Mouse (Mus musculus) kidney, postnatal 0 days (tissue): ENCODE results near the gene Ada. TPM values are rescaled to one million over a fixed set of nuclear protein-coding genes. Genes with fewer than 3 reads are reported as not detected.
A peak's percentile ranks its signal among the peaks of the same experiment; 100 is the strongest.

Experiments used
- ATAC-seq: fragments of 200-750 bp; cut with Nextera tagmentation; replicated peaks from 2 replicates; pipeline ENCODE4 v1.8.0; 2017; ENCODE audit warnings: low read depth, moderate number of reproducible peaks, moderate TSS enrichment, moderate library complexity; ENCODE audit not compliant: low FRiP score
- DNase-seq: peaks from one replicate; pipeline ENCODE4 v3.0.0-alpha.2; 2016; ENCODE audit warnings: low spot score
- H3K27ac ChIP-seq: fragments of 300-500 bp; sonication (generic); 2 replicates; pipeline ENCODE4 v1.5.1; 2014; ENCODE audit warnings: mild to moderate bottlenecking
- H3K27me3 ChIP-seq: fragments of 300-500 bp; sonication (generic); 2 replicates; pipeline ENCODE4 v1.6.1; 2014; ENCODE audit warnings: low read length, mixed read lengths; ENCODE audit not compliant: insufficient read depth
- H3K36me3 ChIP-seq: fragments of 300-500 bp; sonication (generic); 2 replicates; pipeline ENCODE4 v1.6.1; 2014; ENCODE audit warnings: low read length, mixed read lengths; ENCODE audit not compliant: insufficient read depth
- H3K4me1 ChIP-seq: fragments of 300-500 bp; sonication (generic); replicated peaks from 2 replicates; pipeline ENCODE4 v1.6.1; 2014; ENCODE audit warnings: antibody characterized with exemption, low read length, mixed read lengths; ENCODE audit not compliant: insufficient read depth
- H3K4me2 ChIP-seq: fragments of 300-500 bp; sonication (generic); 2 replicates; pipeline ENCODE4 v1.6.1; 2014; ENCODE audit warnings: mild to moderate bottlenecking, low read length, moderate library complexity, mixed read lengths
- H3K4me3 ChIP-seq: fragments of 300-500 bp; sonication (generic); replicated peaks from 2 replicates; pipeline ENCODE4 v1.5.1; 2014; ENCODE audit warnings: low read depth, low read length
- H3K9ac ChIP-seq: fragments of 300-500 bp; sonication (generic); 2 replicates; pipeline ENCODE4 v1.6.1; 2014; ENCODE audit warnings: low read depth, low read length
- H3K9me3 ChIP-seq: fragments of 300-500 bp; sonication (generic); replicated peaks from 2 replicates; pipeline ENCODE4 v1.6.1; 2016; ENCODE audit warnings: low read length, inconsistent platforms, mixed read lengths
- CTCF ChIP-seq: IDR thresholded peaks from 2 replicates; pipeline ENCODE4 v1.5.1; 2016; ENCODE audit warnings: antibody characterized with exemption, low read depth, mild to moderate bottlenecking, moderate library complexity
- WGBS: fragments of 180-500 bp; shearing (Covaris S2); extraction: QIAGEN DNeasy Blood & Tissue Kit; methylation state at CpG from one replicate; pipeline ENCODE4 v1.1.7; 2014; 5-methylcytosine and 5-hydroxymethylcytosine counted together
- polyA plus RNA-seq: library from polyadenylated mRNA; unstranded; fragments of >200 nt; fragmentation: Nextera tagmentation; extraction: Ambion mirVana; gene quantifications from 2 replicates; pipeline ENCODE4 v1.2.1, GENCODE M21; 2015

Ada gene
- polyA plus RNA-seq, 1 experiment from 2014 or later: 7.7 TPM

DNA sequence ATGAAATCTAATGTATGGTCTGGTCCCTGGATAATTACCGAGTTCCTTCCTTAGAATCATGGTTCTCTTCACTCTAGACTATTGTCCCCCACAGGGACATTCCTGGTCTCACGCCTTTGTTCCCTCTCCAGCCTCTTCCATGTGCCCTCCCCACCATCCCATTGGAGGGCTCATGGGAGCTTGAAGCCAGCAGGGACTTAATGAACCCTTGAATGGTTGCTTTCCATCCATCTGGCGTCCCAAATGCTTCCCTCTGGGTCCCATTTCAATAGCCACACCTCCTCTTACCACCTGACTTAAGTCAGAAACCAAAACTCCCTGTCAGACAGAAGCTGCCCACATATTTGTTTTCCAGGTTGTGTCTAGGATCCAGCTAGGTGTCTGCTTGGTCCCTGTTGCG lies 30.4 kb downstream of the Ada start:
- ATAC-seq (no peak), DNase-seq (no peak)
- Histone ChIP-seq H3K27ac (no peak overlapping the region), H3K4me1 (no peaks in the 10 kb centered on the region; the same call in 1 of the 2 replicates), H3K9me3 (no peaks in the 10 kb centered on the region), H3K9ac (no peak overlapping the region), H3K36me3 (0 out of 2 replicates have a peak, but pooled peaks cover 25% of the 10 kb centered on the region), H3K27me3 (no peaks in the 10 kb centered on the region), H3K4me3 (no peak overlapping the region), H3K4me2 (no peak overlapping the region)
- no peak for TF ChIP-seq CTCF
- 53% methylated on average over 4 of the region's 4 CpGs for WGBS

DNA sequence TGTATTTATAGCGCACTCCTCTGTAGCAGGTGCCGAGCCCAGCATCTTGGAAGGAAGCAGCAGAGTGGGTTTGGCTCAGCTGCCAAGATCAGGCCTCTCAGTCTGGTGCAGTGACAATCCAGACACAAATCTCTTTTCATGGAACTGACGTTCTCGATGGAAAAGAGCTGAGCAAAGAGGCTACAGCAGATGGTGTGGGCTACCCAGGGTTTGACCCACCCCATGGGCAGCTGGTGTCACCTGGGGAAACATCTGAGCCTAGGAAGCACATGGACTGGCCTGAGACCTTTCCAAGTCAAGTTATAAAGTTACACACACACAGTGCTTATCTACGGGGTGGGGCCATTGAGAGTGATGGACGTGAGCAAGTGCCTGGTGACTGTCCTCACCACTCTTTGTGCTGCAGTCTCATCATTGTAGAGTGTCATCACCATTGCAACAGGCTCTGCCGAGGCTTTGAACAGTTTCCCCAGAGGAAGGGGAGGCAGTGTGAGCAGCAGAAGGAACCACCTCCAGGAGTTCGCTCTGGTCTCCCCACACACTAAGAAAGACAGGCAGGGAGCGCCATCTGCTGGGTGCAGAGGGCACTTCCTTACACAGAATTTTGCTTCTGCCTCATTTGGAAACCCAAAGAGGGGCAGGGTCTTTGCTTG lies 31.0 kb downstream of the Ada start:
- Histone ChIP-seq H3K4me3 (no peak overlapping the region), H3K4me2 (no peak overlapping the region), H3K4me1 (no peaks in the 10 kb centered on the region; the same call in 1 of the 2 replicates), H3K36me3 (0 out of 2 replicates have a peak, but pooled peaks cover 25% of the 10 kb centered on the region), H3K9me3 (no peaks in the 10 kb centered on the region), H3K27me3 (no peaks in the 10 kb centered on the region), H3K27ac (no peak overlapping the region), H3K9ac (no peak overlapping the region)
- 29% methylated on average over 9 of the region's 9 CpGs for WGBS
- ATAC-seq (peak; percentile 43), DNase-seq (peak; percentile 92)
- peak; percentile 97 for TF ChIP-seq CTCF

DNA sequence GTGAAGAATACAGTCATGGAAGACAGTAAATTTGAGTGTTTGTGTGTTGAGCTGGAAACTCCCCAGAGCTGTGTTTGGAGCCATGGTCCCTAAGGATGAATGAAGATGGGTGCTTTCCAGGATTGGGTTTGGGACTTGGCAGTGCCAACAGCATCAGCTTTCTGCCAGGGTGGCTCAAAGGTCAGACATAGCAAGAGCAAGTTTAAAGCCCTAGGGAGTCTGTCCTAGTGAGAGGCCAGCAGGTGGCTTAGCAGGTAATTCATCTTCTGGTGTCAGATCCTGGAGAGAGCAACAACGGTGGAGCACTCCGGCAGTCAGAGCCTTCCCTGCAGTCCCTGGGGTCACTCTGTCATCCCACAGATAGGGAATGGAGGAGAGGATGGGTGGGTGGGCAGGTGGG lies 31.5 kb downstream of the Ada start:
- no peak overlapping the region for H3K4me2 ChIP-seq
- no peak overlapping the region for H3K9ac ChIP-seq
- no peak for TF ChIP-seq CTCF
- H3K4me1 ChIP-seq: no peaks in the 10 kb centered on the region; the same call in 1 of the 2 replicates
- 0 out of 2 replicates have a peak, but pooled peaks cover 21% of the 10 kb centered on the region for H3K36me3 ChIP-seq
- no peak overlapping the region for H3K4me3 ChIP-seq
- H3K27ac ChIP-seq: no peak overlapping the region
- DNase-seq: no peak
- WGBS: 22% methylated on average over 2 of the region's 2 CpGs
- no peaks in the 10 kb centered on the region for H3K27me3 ChIP-seq
- H3K9me3 ChIP-seq: no peaks in the 10 kb centered on the region
- no peak for ATAC-seq

DNA sequence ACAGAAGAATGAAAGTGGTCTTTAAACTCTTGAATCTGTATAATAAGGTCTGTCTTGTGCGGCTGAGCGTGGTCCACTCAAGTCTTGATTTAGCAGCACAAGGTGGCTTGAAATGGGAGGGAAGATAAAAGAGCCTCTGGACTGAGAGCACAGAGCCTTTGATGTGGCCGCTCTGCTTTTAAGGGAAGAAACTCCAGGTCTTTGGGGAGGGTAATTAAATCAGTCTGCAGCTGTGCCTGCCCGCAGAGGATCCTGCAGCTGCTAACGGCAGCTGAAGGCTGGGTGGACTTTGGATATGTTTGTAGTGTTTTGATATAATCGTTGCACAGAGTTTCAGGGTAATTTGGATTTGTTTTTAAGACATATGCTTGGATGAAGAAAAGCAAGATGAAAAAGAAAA lies 33.2 kb downstream of the Ada start:
- DNase-seq: peak; percentile 69
- H3K4me3 ChIP-seq: no peak overlapping the region
- H3K27me3 ChIP-seq: no peaks in the 10 kb centered on the region
- no peaks in the 10 kb centered on the region for H3K9me3 ChIP-seq
- H3K27ac ChIP-seq: no peak overlapping the region
- 20% methylated on average over 6 of the region's 6 CpGs for WGBS
- no peak for ATAC-seq
- H3K4me1 ChIP-seq: no peaks in the 10 kb centered on the region; the same call in 1 of the 2 replicates
- H3K36me3 ChIP-seq: 0 out of 2 replicates have a peak, but pooled peaks cover 9% of the 10 kb centered on the region
- H3K4me2 ChIP-seq: no peak overlapping the region
- TF ChIP-seq CTCF: no peak
- H3K9ac ChIP-seq: no peak overlapping the region

DNA sequence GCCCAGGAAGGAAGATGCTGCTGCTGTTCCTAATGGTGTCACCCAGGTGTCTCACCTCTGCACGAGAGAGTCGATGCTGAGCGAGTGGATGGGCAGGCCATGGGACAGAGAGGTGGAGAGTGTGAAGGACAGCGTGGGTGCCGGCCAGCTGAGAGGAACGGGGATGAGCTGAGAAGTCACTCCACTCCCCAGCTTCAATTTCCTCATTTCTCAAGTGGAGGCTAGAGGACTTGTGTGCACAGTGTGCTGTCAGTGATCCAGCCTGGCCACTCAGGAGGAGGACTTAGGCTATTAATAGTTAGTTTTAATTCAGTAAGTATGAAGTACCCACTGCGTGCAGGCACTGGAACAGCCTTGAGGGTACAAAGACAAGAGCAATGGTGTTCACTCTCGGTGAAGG lies 33.6 kb downstream of the Ada start:
- no peaks in the 10 kb centered on the region for H3K27me3 ChIP-seq
- H3K9me3 ChIP-seq: no peaks in the 10 kb centered on the region
- no peak for ATAC-seq
- no peak overlapping the region for H3K4me3 ChIP-seq
- 42% methylated on average over 8 of the region's 8 CpGs for WGBS
- DNase-seq: no peak
- no peak overlapping the region for H3K9ac ChIP-seq
- TF ChIP-seq CTCF: no peak
- H3K4me2 ChIP-seq: no peak overlapping the region
- 0 out of 2 replicates have a peak, but pooled peaks cover 4% of the 10 kb centered on the region for H3K36me3 ChIP-seq
- peak overlapping the region; percentile 13; the same call in 1 of the 2 replicates for H3K27ac ChIP-seq
- no peaks in the 10 kb centered on the region; the same call in 1 of the 2 replicates for H3K4me1 ChIP-seq

DNA sequence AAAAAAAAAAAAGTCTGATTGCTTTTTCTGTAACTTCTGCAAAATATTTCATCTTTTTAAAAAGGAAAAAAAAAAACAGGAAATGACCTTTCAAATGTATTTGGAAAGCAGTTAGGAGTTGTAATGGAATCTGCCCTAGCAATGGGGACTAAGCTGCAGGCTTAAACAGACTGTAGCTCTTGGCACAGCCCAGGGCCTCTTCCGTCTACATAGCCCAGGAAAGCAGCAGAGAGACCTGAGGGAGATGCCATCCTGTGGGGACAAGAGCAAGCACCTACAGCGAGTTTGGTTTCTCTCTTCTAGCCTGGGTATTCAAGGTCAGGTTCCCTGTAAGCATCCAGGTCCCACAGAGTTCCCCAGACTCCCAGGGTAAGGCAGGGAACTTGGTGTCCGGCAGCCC lies 36.7 kb downstream of the Ada start:
- no peak for TF ChIP-seq CTCF
- Histone ChIP-seq H3K4me3 (no peak overlapping the region), H3K27ac (no peak overlapping the region), H3K27me3 (no peaks in the 10 kb centered on the region), H3K4me1 (0 out of 2 replicates have a peak, but pooled peaks cover 4% of the 10 kb centered on the region), H3K4me2 (no peak overlapping the region), H3K9me3 (no peaks in the 10 kb centered on the region), H3K9ac (no peak overlapping the region), H3K36me3 (no peaks in the 10 kb centered on the region)
- 60% methylated on average over 3 of the region's 3 CpGs for WGBS
- ATAC-seq (no peak), DNase-seq (peak; percentile 56)
